Mouse (Mus musculus) forebrain, embryonic 14.5 days (tissue): Measurements from ENCODE around the gene Nol4l. TPM values are rescaled to one million over a fixed set of nuclear protein-coding genes. Genes with fewer than 3 reads are reported as not detected.
A peak's percentile ranks its signal among the peaks of the same experiment; 100 is the strongest.
"Not testable (repeated sequence)": the region's sequence is repeated elsewhere in the genome, so short reads cannot be mapped to it uniquely, and the experiment has no call there.

ENCODE experiments used
- ATAC-seq: fragments of 200-750 bp; cut with Nextera tagmentation; 2 replicates; pipeline ENCODE4 v1.8.0; 2017; ENCODE audit warnings: mild to moderate bottlenecking, moderate library complexity
- DNase-seq: peaks from one replicate; pipeline ENCODE4 v3.0.0-alpha.2; 2015; ENCODE audit warnings: low spot score
- H3K27ac ChIP-seq: fragments of 300-500 bp; sonication (generic); 2 replicates; pipeline ENCODE4 v1.5.1; 2014; ENCODE audit warnings: low read depth, mild to moderate bottlenecking, control low read depth, low read length, moderate library complexity
- H3K27me3 ChIP-seq: fragments of 300-500 bp; sonication (generic); replicated peaks from 2 replicates; pipeline ENCODE4 v1.6.1; 2014; ENCODE audit warnings: low read length, control low read depth, mixed read lengths; ENCODE audit not compliant: control insufficient read depth, insufficient read depth
- H3K36me3 ChIP-seq: fragments of 300-500 bp; sonication (generic); 2 replicates; pipeline ENCODE4 v1.6.1; 2014; ENCODE audit warnings: low read length, control low read depth; ENCODE audit not compliant: control insufficient read depth, insufficient read depth
- H3K4me1 ChIP-seq: fragments of 300-500 bp; sonication (generic); 2 replicates; pipeline ENCODE4 v1.6.1; 2014; ENCODE audit warnings: antibody characterized with exemption, low read length, control low read depth; ENCODE audit not compliant: control insufficient read depth, insufficient read depth
- H3K4me2 ChIP-seq: fragments of 300-500 bp; sonication (generic); 2 replicates; pipeline ENCODE4 v1.6.1; 2014; ENCODE audit warnings: mild to moderate bottlenecking, control low read depth, low read length
- H3K4me3 ChIP-seq: fragments of 300-500 bp; sonication (generic); 2 replicates; pipeline ENCODE4 v1.5.1; 2014; ENCODE audit warnings: low read depth, low read length, control low read depth
- H3K9ac ChIP-seq: fragments of 300-500 bp; sonication (generic); 2 replicates; pipeline ENCODE4 v1.6.1; 2014; ENCODE audit warnings: mild to moderate bottlenecking, low read length, control low read depth, moderate library complexity
- H3K9me3 ChIP-seq: fragments of 300-500 bp; sonication (generic); replicated peaks from 2 replicates; pipeline ENCODE4 v1.6.1; 2016; ENCODE audit warnings: low read length, control low read depth, mixed read lengths; ENCODE audit not compliant: control insufficient read depth
- WGBS: fragments of 180-500 bp; shearing (Covaris S2); extraction: QIAGEN DNeasy Blood & Tissue Kit; methylation state at CpG from one replicate; pipeline ENCODE4 v1.1.7; 2014; 5-methylcytosine and 5-hydroxymethylcytosine counted together
- polyA plus RNA-seq: library from polyadenylated mRNA; unstranded; fragments of >200 nt; fragmentation: Nextera tagmentation; extraction: Ambion mirVana; gene quantifications from 2 replicates; pipeline ENCODE4 v1.2.1, GENCODE M21; 2014

Gene Nol4l
- polyA plus RNA-seq, 1 experiment from 2014 or later = 31.4 TPM

- no peak overlapping the region for H3K9ac ChIP-seq
- 75% methylated on average over 15 of the region's 15 CpGs for WGBS
- ATAC-seq (no peak), DNase-seq (no peak)
- no peaks in the 10 kb centered on the region for H3K9me3 ChIP-seq
- no peaks in the 10 kb centered on the region for H3K4me1 ChIP-seq
- peaks cover 87% of the 10 kb centered on the region for H3K36me3 ChIP-seq
- H3K27ac ChIP-seq = no peak overlapping the region
- H3K4me2 ChIP-seq = no peak overlapping the region
- no peak overlapping the region for H3K4me3 ChIP-seq
- H3K27me3 ChIP-seq = no peaks in the 10 kb centered on the region
Observed at GRCm38 (mm10) chr2:153399166-153399565, 130.6 kb downstream of the Nol4l start.

DNA sequence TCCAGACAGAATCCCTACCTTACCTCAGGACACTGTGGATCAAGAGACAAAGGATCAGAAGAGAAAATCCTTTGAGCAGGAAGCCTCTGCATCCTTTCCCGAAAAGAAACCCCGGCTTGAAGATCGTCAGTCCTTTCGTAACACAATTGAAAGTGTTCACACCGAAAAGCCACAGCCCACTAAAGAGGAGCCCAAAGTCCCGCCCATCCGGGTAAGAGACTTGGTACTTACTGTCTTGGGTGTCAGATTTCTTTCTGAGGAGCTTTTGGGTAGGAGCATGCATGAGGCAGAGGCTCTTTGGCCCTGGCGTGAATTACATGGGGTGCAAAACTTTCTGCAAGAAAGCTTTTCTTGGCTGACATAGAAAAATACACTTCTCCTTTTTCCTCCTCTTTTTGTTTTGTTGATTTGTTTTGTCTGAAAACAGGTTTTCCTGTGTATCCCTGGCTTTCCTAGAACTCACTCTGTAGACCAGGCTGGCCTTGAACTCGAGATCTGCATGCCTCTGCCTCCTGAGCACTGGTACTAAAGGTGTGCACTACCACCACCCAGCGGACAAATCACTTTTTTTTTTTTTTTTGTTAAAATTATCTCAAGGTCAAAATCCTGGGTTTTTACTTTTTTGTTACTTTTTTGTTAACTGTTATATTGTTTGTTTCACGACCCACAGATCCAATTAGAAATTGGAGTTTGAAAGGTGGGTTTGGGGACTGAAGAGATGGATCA is 131.8 kb downstream of the Nol4l start:
- H3K4me2 ChIP-seq = no peak overlapping the region
- no peaks in the 10 kb centered on the region for H3K27me3 ChIP-seq
- no peaks in the 10 kb centered on the region for H3K9me3 ChIP-seq
- DNase-seq (no peak), ATAC-seq (no peak)
- WGBS = 89% methylated on average over 11 of the region's 11 CpGs
- no peak overlapping the region for H3K9ac ChIP-seq
- H3K27ac ChIP-seq = no peak overlapping the region
- no peaks in the 10 kb centered on the region for H3K4me1 ChIP-seq
- H3K4me3 ChIP-seq = no peak overlapping the region
- peaks cover 94% of the 10 kb centered on the region for H3K36me3 ChIP-seq

- no peaks in the 10 kb centered on the region for H3K9me3 ChIP-seq
- ATAC-seq = no peak
Observed at GRCm38 (mm10) chr2:153393045-153393444, 136.7 kb downstream of the Nol4l start.

GRCm38 (mm10) chr2:153389831-153390230 is 139.9 kb downstream of the Nol4l start:
- Histone ChIP-seq H3K4me2 (no peak overlapping the region), H3K27me3 (no peaks in the 10 kb centered on the region), H3K4me3 (no peak overlapping the region), H3K9me3 (no peaks in the 10 kb centered on the region), H3K4me1 (no peaks in the 10 kb centered on the region), H3K27ac (no peak overlapping the region), H3K9ac (no peak overlapping the region), H3K36me3 (peaks cover 52% of the 10 kb centered on the region)
- DNase-seq (no peak), ATAC-seq (no peak)
- 96% methylated on average over 2 of the region's 2 CpGs for WGBS

More at GRCm38 (mm10) chr2:153393045-153393444, 136.7 kb downstream of the Nol4l start:
- H3K4me3 ChIP-seq = no peak overlapping the region
- WGBS = 88% methylated on average over 10 of the region's 10 CpGs
- H3K27me3 ChIP-seq = no peaks in the 10 kb centered on the region
- no peaks in the 10 kb centered on the region for H3K4me1 ChIP-seq
- peak; percentile 35 for DNase-seq
- no peak overlapping the region for H3K4me2 ChIP-seq
- no peak overlapping the region for H3K9ac ChIP-seq
- peaks cover 71% of the 10 kb centered on the region for H3K36me3 ChIP-seq
- H3K27ac ChIP-seq = no peak overlapping the region; the same call in 1 of the 2 replicates

DNA sequence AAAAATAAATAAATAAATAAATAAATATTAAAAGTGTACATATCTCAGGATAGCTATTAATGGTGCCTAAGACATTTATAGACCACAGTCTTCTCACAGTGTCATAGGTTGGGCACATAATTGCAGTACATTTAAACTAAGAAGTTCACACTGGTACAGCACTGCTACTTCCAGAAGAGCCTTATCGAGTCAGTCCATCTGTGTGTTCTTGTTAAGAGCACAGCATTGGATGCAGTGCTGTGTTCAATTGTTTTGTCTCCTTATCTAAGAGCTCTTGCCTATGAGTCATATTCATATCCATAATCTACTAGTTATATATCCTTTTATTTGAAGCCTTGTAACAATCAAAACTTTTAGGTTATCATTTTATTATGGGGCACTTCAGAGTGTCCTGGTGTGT is 149.3 kb downstream of the Nol4l start:
- Histone ChIP-seq H3K9me3 (no peaks in the 10 kb centered on the region), H3K27me3 (no peaks in the 10 kb centered on the region), H3K27ac (no peak overlapping the region), H3K4me1 (no peaks in the 10 kb centered on the region), H3K4me3 (no peak overlapping the region), H3K36me3 (peaks cover 45% of the 10 kb centered on the region), H3K4me2 (no peak overlapping the region), H3K9ac (no peak overlapping the region)
- WGBS = 100% methylated on average over 1 of the region's 1 CpGs
- DNase-seq (no peak), ATAC-seq (no peak)

- WGBS = 73% methylated on average over 2 of the region's 2 CpGs
- H3K9me3 ChIP-seq = no peaks in the 10 kb centered on the region
- H3K36me3 ChIP-seq = peaks cover 24% of the 10 kb centered on the region
- no peaks in the 10 kb centered on the region for H3K27me3 ChIP-seq
- H3K27ac ChIP-seq = peak overlapping the region; percentile 9; the same call in 1 of the 2 replicates
- DNase-seq (peak; percentile 13), ATAC-seq (no peak)
- no peak overlapping the region for H3K4me2 ChIP-seq
- H3K4me3 ChIP-seq = no peak overlapping the region
- H3K4me1 ChIP-seq = no peaks in the 10 kb centered on the region
- H3K9ac ChIP-seq = no peak overlapping the region
Observed at GRCm38 (mm10) chr2:153375380-153375779, 154.4 kb downstream of the Nol4l start.

DNA sequence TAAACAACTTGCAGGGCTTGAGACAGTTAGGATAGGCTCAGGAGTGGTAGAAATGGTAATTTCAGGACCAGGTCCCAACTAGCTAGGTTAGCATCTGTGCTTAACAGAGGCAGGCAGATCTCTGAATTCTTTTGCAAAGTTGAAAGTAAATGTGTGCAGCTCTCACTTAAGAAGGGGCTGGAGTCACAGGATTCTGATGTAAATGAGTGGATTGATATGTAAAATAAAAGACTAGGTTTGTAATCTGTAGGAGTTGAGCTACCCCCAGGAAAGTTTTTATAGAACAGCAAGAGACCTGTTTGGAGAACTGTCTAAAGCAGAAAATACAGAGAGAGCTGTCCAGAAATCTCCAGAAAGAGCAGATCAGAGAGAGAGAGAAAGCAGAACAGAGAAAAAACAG is 158.9 kb downstream of the Nol4l start:
- H3K9me3 ChIP-seq = no peaks in the 10 kb centered on the region
- H3K4me1 ChIP-seq = no peaks in the 10 kb centered on the region
- ATAC-seq (no peak), DNase-seq (no peak)
- H3K27me3 ChIP-seq = no peaks in the 10 kb centered on the region
- H3K4me2 ChIP-seq = no peak overlapping the region
- H3K27ac ChIP-seq = no peak overlapping the region
- no peak overlapping the region for H3K9ac ChIP-seq
- peaks cover 36% of the 10 kb centered on the region for H3K36me3 ChIP-seq
- H3K4me3 ChIP-seq = no peak overlapping the region

DNA sequence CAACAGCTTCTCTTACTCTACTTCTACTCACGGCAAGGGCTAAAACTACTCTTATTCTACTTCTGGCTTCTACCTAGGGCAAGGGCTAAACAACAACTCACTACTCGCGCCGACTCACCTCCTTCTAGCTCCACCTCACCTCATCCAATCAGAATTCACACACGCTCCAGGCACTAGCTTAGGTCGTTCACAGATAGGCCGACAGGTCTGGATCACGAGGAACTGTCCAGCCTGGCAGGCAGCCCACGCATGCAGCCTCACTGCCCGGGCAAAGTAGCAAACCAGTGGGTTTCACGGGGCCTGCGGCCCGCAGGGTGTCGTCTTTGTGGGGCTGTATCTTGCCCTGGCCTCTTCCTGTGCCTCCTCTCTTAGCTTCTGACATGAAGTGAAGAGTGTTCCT is 165.2 kb downstream of the Nol4l start:
- not testable (repeated sequence) for H3K9ac ChIP-seq, H3K4me3 ChIP-seq, H3K4me1 ChIP-seq, H3K9me3 ChIP-seq, DNase-seq, H3K27me3 ChIP-seq, H3K4me2 ChIP-seq, H3K27ac ChIP-seq, ATAC-seq
- H3K36me3 ChIP-seq = peaks cover 72% of the 10 kb centered on the region
- whole genome bisulfite sequencing = 93% methylated on average over 14 of the region's 14 CpGs

GRCm38 (mm10) chr2:153361101-153361710 is 168.6 kb downstream of the Nol4l start:
- H3K4me2 ChIP-seq = no peak overlapping the region
- H3K4me1 ChIP-seq = no peaks in the 10 kb centered on the region
- H3K27ac ChIP-seq = no peak overlapping the region
- H3K36me3 ChIP-seq = peaks cover 77% of the 10 kb centered on the region
- H3K4me3 ChIP-seq = no peak overlapping the region
- no peak overlapping the region for H3K9ac ChIP-seq
- ATAC-seq = no peak
- H3K9me3 ChIP-seq = no peaks in the 10 kb centered on the region
- H3K27me3 ChIP-seq = no peaks in the 10 kb centered on the region
- DNase-seq = no peak
- WGBS = 94% methylated on average over 1 of the region's 1 CpGs
